ENCODE assay signal across 24 mouse cellular contexts in genomic region chr16:73011313-73011712, GRCm38 (mm10).
DNase-seq lines count a peak whose midpoint lies in the region; ATAC-seq and TF ChIP-seq lines count a peak whose summit lies in the region.
"Had no signal": no experiment of that assay in that cellular context is flagged by ENCODE, and none has a peak within 500 bp of the region (broad histone marks: within the 10 kb centered on the region; RNA-seq: fewer than 3 reads in every experiment).

No protein-coding gene starts in this region.

- no peaks in the 10 kb centered on the region for H3K9me3 ChIP-seq in embryonic facial prominence, embryonic 11.5 days (replicated peaks; ENCODE audit: control insufficient read depth, low read length)
- H3K9me3 ChIP-seq in embryonic facial prominence, embryonic 10.5 days: no peaks in the 10 kb centered on the region
- no peaks in the 10 kb centered on the region for H3K9me3 ChIP-seq in ES-Bruce4 (replicated peaks; ENCODE audit: control insufficient read depth, insufficient read depth, low read length, poor library complexity, severe bottlenecking)
- no peaks in the 10 kb centered on the region for H3K9me3 ChIP-seq in limb, embryonic 11.5 days (ENCODE audit: control insufficient read depth, low read length)
- H3K9me3 ChIP-seq: forebrain, embryonic 13.5 days; heart, embryonic 15.5 days; hindbrain, embryonic 15.5 days had no signal

- no peaks in the 10 kb centered on the region for H3K4me1 ChIP-seq in embryonic facial prominence, embryonic 11.5 days (ENCODE audit: control insufficient read depth, insufficient read depth, low read length)
- peaks cover 16% of the 10 kb centered on the region for H3K4me1 ChIP-seq in embryonic facial prominence, embryonic 10.5 days
- no peaks in the 10 kb centered on the region for H3K4me1 ChIP-seq in ES-Bruce4 (ENCODE audit: control insufficient read depth, insufficient read depth, low read length)
- H3K4me1 ChIP-seq in limb, embryonic 11.5 days (ENCODE audit: control insufficient read depth, insufficient read depth, low read length): peaks cover 25% of the 10 kb centered on the region
- H3K4me1 ChIP-seq in lung, adult 2 months (ENCODE audit: control insufficient read depth, insufficient read depth, low read length): no peaks in the 10 kb centered on the region

- TF ChIP-seq POLR2A in ES-Bruce4 (IDR thresholded peaks at IDR 0.05; ENCODE audit: insufficient read depth, low read length): no peak
- TF ChIP-seq POLR2A in lung, adult 2 months (IDR thresholded peaks at IDR 0.05; ENCODE audit: borderline replicate concordance, extremely low read depth, low read depth, low read length): no peak

- no peaks in the 10 kb centered on the region; the same call in 1 of the 2 replicates for H3K36me3 ChIP-seq in embryonic facial prominence, embryonic 11.5 days (replicated peaks; ENCODE audit: control insufficient read depth, insufficient read depth, low read depth, low read length)
- peaks cover 47% of the 10 kb centered on the region for H3K36me3 ChIP-seq in embryonic facial prominence, embryonic 10.5 days (replicated peaks)
- H3K36me3 ChIP-seq in ES-Bruce4 (ENCODE audit: control insufficient read depth, insufficient read depth, low read length, poor library complexity, severe bottlenecking): no peaks in the 10 kb centered on the region
- H3K36me3 ChIP-seq in limb, embryonic 11.5 days (ENCODE audit: control insufficient read depth, insufficient read depth, low read length): 0 out of 2 replicates have a peak, but pooled peaks cover 3% of the 10 kb centered on the region
- H3K36me3 ChIP-seq: hindbrain, embryonic 15.5 days had no signal

- TF ChIP-seq CTCF in ES-Bruce4 (IDR thresholded peaks at IDR 0.05; ENCODE audit: low read depth, low read length): no peak
- no peak for TF ChIP-seq CTCF in lung, adult 2 months (IDR thresholded peaks at IDR 0.05; ENCODE audit: insufficient read depth, low read length)

- H3K27ac ChIP-seq in embryonic facial prominence, embryonic 11.5 days (replicated peaks; ENCODE audit: low read depth, low read length): no peak overlapping the region
- H3K27ac ChIP-seq in embryonic facial prominence, embryonic 10.5 days (replicated peaks): no peak overlapping the region
- peak overlapping the region; percentile 15 for H3K27ac ChIP-seq in ES-Bruce4 (ENCODE audit: insufficient read depth, low read length)
- H3K27ac ChIP-seq in limb, embryonic 11.5 days (replicated peaks; ENCODE audit: low read depth, low read length): 0 out of 2 replicates have a peak overlapping the region, but pooled peaks have one; percentile 16
- H3K27ac ChIP-seq: forebrain, embryonic 13.5 days; gastrocnemius, adult 2 months; heart, embryonic 15.5 days; hindbrain, embryonic 15.5 days had no signal

- H3K4me3 ChIP-seq in embryonic facial prominence, embryonic 11.5 days (ENCODE audit: low read depth, low read length): no peak overlapping the region
- no peak overlapping the region for H3K4me3 ChIP-seq in embryonic facial prominence, embryonic 10.5 days
- no peak overlapping the region for H3K4me3 ChIP-seq in ES-Bruce4 (ENCODE audit: low read depth, low read length)
- no peak overlapping the region for H3K4me3 ChIP-seq in limb, embryonic 11.5 days (ENCODE audit: low read depth, low read length)
- no peak overlapping the region for H3K4me3 ChIP-seq in lung, adult 2 months (replicated peaks; ENCODE audit: extremely low read depth, low read depth, low read length)
- H3K4me3 ChIP-seq: forebrain, embryonic 13.5 days; gastrocnemius, adult 2 months; heart, embryonic 15.5 days; hindbrain, embryonic 15.5 days had no signal

- DNase-seq in embryonic facial prominence, embryonic 11.5 days (ENCODE audit: low spot score): peak; percentile 12
- no peak for DNase-seq in embryonic facial prominence, embryonic 10.5 days (ENCODE audit: low spot score)
- DNase-seq in R1 (ENCODE audit: low read depth, low spot score): peak; percentile 87
- peak; percentile 67 for DNase-seq in limb, embryonic 11.5 days (ENCODE audit: low spot score)
- DNase-seq in lung, adult 2 months: no peak
- DNase-seq in layer of hippocampus, adult 11-12 months (ENCODE audit: low spot score): no peak
- DNase-seq: adrenal gland, postnatal 10 days; cerebellum, adult 11 months; cerebellum, adult 8-10 months; cerebellum, postnatal 14 days; forebrain, postnatal 0 days; gastrocnemius, adult 2 months; gastrocnemius, postnatal 36 days; heart, adult 18-20 months; heart, postnatal 14 days; kidney, adult 8-10 months had no signal

- no peak overlapping the region for H3K4me2 ChIP-seq in embryonic facial prominence, embryonic 11.5 days (ENCODE audit: low read depth, low read length)
- H3K4me2 ChIP-seq in limb, embryonic 11.5 days (ENCODE audit: low read depth, severe bottlenecking): no peak overlapping the region
- H3K4me2 ChIP-seq: forebrain, embryonic 13.5 days; heart, embryonic 11.5 days; heart, embryonic 15.5 days; hindbrain, embryonic 15.5 days had no signal

- H3K27me3 ChIP-seq in embryonic facial prominence, embryonic 11.5 days (ENCODE audit: control insufficient read depth, insufficient read depth, low read length): no peaks in the 10 kb centered on the region
- H3K27me3 ChIP-seq in embryonic facial prominence, embryonic 10.5 days (replicated peaks; ENCODE audit: low read depth, poor library complexity, severe bottlenecking): no peaks in the 10 kb centered on the region
- no peaks in the 10 kb centered on the region for H3K27me3 ChIP-seq in ES-Bruce4 (ENCODE audit: control insufficient read depth, insufficient read depth, low read length, poor library complexity, severe bottlenecking)
- no peaks in the 10 kb centered on the region for H3K27me3 ChIP-seq in limb, embryonic 11.5 days (ENCODE audit: control insufficient read depth, insufficient read depth, low read length)
- H3K27me3 ChIP-seq: CH12.LX; forebrain, embryonic 13.5 days; heart, embryonic 15.5 days; hindbrain, embryonic 15.5 days had no signal

- ATAC-seq in embryonic facial prominence, embryonic 11.5 days (replicated peaks; ENCODE audit: insufficient number of reproducible peaks, low FRiP score, low TSS enrichment, low read depth): no peak
- no peak for ATAC-seq in limb, embryonic 11.5 days (ENCODE audit: insufficient number of reproducible peaks, low FRiP score, low TSS enrichment, low read depth)
- ATAC-seq: forebrain, embryonic 13.5 days; forebrain, postnatal 0 days; intestine, postnatal 0 days; Patski had no signal

- 54% methylated on average over 7 of the region's 7 CpGs for WGBS in embryonic facial prominence, embryonic 11.5 days
- WGBS in embryonic facial prominence, embryonic 10.5 days: 66% methylated on average over 7 of the region's 7 CpGs
- 19% methylated on average over 7 of the region's 7 CpGs for WGBS in limb, embryonic 11.5 days
- 64% methylated on average over 7 of the region's 7 CpGs for WGBS in lung, adult 2 months

- 0 out of 2 replicates have a peak, but pooled peaks have one; percentile 31 for TF ChIP-seq EP300 in ES-Bruce4 (IDR thresholded peaks at IDR 0.05; ENCODE audit: insufficient read depth, low read depth, low read length)

- H3K9ac ChIP-seq in embryonic facial prominence, embryonic 11.5 days (replicated peaks; ENCODE audit: low read length): no peak overlapping the region
- H3K9ac ChIP-seq in ES-Bruce4 (ENCODE audit: low read depth, poor library complexity, severe bottlenecking): no peak overlapping the region
- no peak overlapping the region for H3K9ac ChIP-seq in limb, embryonic 11.5 days (ENCODE audit: low read length)
- H3K9ac ChIP-seq: forebrain, embryonic 13.5 days; forebrain, postnatal 0 days; heart, embryonic 15.5 days; hindbrain, embryonic 15.5 days had no signal

Comparison
In these comparisons a context has a peak if more than half of its experiments do, and no peak if none do; other contexts are left out.
1. DNase-seq: peak in embryonic facial prominence, embryonic 11.5 days (single experiment), R1 (single experiment) and limb, embryonic 11.5 days (single experiment); none in embryonic facial prominence, embryonic 10.5 days (single experiment), lung, adult 2 months (single experiment) and layer of hippocampus, adult 11-12 months (single experiment).
2. H3K27ac ChIP-seq: peak in ES-Bruce4 (single experiment) and limb, embryonic 11.5 days (single experiment); none in embryonic facial prominence, embryonic 11.5 days (single experiment) and embryonic facial prominence, embryonic 10.5 days (single experiment).